In the genomic region with DNA sequence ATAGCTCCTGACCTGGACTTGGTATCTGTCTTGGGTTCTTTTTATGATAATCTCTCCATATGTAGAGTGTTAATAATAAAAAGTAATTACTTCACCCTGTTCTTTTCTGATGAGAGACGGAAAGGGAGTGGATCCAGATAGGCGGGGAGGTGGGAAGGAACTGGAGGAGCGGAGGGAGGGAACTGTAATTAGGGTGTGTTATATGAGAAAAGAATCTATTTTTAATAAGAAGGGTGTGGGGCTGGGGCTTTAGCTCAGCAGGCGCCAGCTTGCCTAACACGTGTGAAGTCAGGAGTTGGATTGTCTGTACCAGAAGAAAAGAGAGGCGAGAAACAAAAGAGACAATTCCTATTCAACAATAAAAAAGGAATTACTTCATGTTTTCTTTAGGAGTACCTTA, we compare ENCODE assay signal across 16 mouse cellular contexts. TPM values are rescaled to one million over a fixed set of nuclear protein-coding genes. Genes with fewer than 3 reads are reported as not detected.
A peak's percentile ranks its signal among the peaks of the same experiment; 100 is the strongest.
DNase-seq lines count a peak whose midpoint lies in the region; ATAC-seq lines count a peak whose summit lies in the region.
"Had no signal": no experiment of that assay in that cellular context is flagged by ENCODE, and none has a peak within 500 bp of the region (broad histone marks: within the 10 kb centered on the region; RNA-seq: fewer than 3 reads in every experiment).

No protein-coding gene starts in this region.

- H3K27me3 ChIP-seq in embryonic facial prominence, embryonic 14.5 days (replicated peaks; ENCODE audit: control insufficient read depth, insufficient read depth, low read length): no peaks in the 10 kb centered on the region
- no peaks in the 10 kb centered on the region for H3K27me3 ChIP-seq in embryonic facial prominence, embryonic 10.5 days (replicated peaks; ENCODE audit: low read depth, poor library complexity, severe bottlenecking)
- H3K27me3 ChIP-seq in forebrain, embryonic 16.5 days (replicated peaks; ENCODE audit: control insufficient read depth, insufficient read depth, low read length): no peaks in the 10 kb centered on the region
- H3K27me3 ChIP-seq: midbrain, embryonic 15.5 days; neural tube, embryonic 15.5 days had no signal

- H3K9me3 ChIP-seq in embryonic facial prominence, embryonic 14.5 days (ENCODE audit: control insufficient read depth, low read length): no peaks in the 10 kb centered on the region
- no peaks in the 10 kb centered on the region for H3K9me3 ChIP-seq in embryonic facial prominence, embryonic 10.5 days
- no peaks in the 10 kb centered on the region for H3K9me3 ChIP-seq in forebrain, embryonic 16.5 days (ENCODE audit: control insufficient read depth, low read length)
- H3K9me3 ChIP-seq: limb, embryonic 10.5 days; midbrain, embryonic 15.5 days; neural tube, embryonic 15.5 days had no signal

- WGBS in embryonic facial prominence, embryonic 14.5 days: 59% methylated on average over 6 of the region's 6 CpGs
- WGBS in embryonic facial prominence, embryonic 10.5 days: 69% methylated on average over 6 of the region's 6 CpGs
- WGBS in forebrain, embryonic 16.5 days: 13% methylated on average over 6 of the region's 6 CpGs

- H3K27ac ChIP-seq in embryonic facial prominence, embryonic 14.5 days (replicated peaks; ENCODE audit: low read depth, low read length): no peak overlapping the region
- H3K27ac ChIP-seq in embryonic facial prominence, embryonic 10.5 days (replicated peaks): no peak overlapping the region
- H3K27ac ChIP-seq in forebrain, embryonic 16.5 days (ENCODE audit: low read length): no peak overlapping the region
- H3K27ac ChIP-seq: limb, embryonic 10.5 days; midbrain, embryonic 15.5 days; neural tube, embryonic 15.5 days had no signal

- no peak overlapping the region for H3K9ac ChIP-seq in embryonic facial prominence, embryonic 14.5 days (ENCODE audit: low read depth, low read length)
- no peak overlapping the region for H3K9ac ChIP-seq in forebrain, embryonic 16.5 days (replicated peaks; ENCODE audit: low read depth, low read length)
- H3K9ac ChIP-seq: lung, embryonic 14.5 days; midbrain, embryonic 15.5 days; neural tube, embryonic 15.5 days had no signal

- ATAC-seq in embryonic facial prominence, embryonic 14.5 days (ENCODE audit: low read depth): peak; percentile 73
- ATAC-seq in forebrain, embryonic 16.5 days: peak; percentile 58; the same call in 1 of the 2 replicates
- ATAC-seq: midbrain, embryonic 15.5 days had no signal

- H3K36me3 ChIP-seq in embryonic facial prominence, embryonic 14.5 days (ENCODE audit: control insufficient read depth, insufficient read depth, low read length): peaks cover 27% of the 10 kb centered on the region
- peaks cover 20% of the 10 kb centered on the region for H3K36me3 ChIP-seq in embryonic facial prominence, embryonic 10.5 days (replicated peaks)
- no peaks in the 10 kb centered on the region for H3K36me3 ChIP-seq in forebrain, embryonic 16.5 days (ENCODE audit: control insufficient read depth, insufficient read depth)

- peak; percentile 76 for DNase-seq in embryonic facial prominence, embryonic 14.5 days (ENCODE audit: low spot score)
- no peak for DNase-seq in embryonic facial prominence, embryonic 10.5 days (ENCODE audit: low spot score)
- peak; percentile 8 to 20 for DNase-seq in layer of hippocampus, postnatal 36 days
- DNase-seq in layer of hippocampus, postnatal 25 days (ENCODE audit: extremely low spot score in 1 of 2, low spot score in 1 of 2): no peak
- peak; percentile 55 for DNase-seq in lung, postnatal 36 days
- no peak for DNase-seq in c-Kit-positive CD71-positive TER-119-positive erythroid progenitor cells, embryonic 14.5 days (ENCODE audit: low spot score)
- no peak for DNase-seq in kidney, adult 11 months
- DNase-seq: B cell, adult 2 months; kidney, postnatal 14 days; lung, embryonic 14.5 days; right cerebral cortex, postnatal 4 days; thymus, adult 18-20 months had no signal

- no peak overlapping the region for H3K4me3 ChIP-seq in embryonic facial prominence, embryonic 14.5 days (ENCODE audit: low read depth, low read length)
- H3K4me3 ChIP-seq in embryonic facial prominence, embryonic 10.5 days: no peak overlapping the region
- no peak overlapping the region for H3K4me3 ChIP-seq in forebrain, embryonic 16.5 days (replicated peaks; ENCODE audit: low read length)
- H3K4me3 ChIP-seq: limb, embryonic 10.5 days; midbrain, embryonic 15.5 days; neural tube, embryonic 15.5 days had no signal

- H3K4me2 ChIP-seq in embryonic facial prominence, embryonic 14.5 days (ENCODE audit: low read depth, low read length): no peak overlapping the region
- no peak overlapping the region for H3K4me2 ChIP-seq in forebrain, embryonic 16.5 days (ENCODE audit: low read length)
- H3K4me2 ChIP-seq: lung, embryonic 14.5 days; midbrain, embryonic 15.5 days; neural tube, embryonic 15.5 days had no signal

- H3K4me1 ChIP-seq in embryonic facial prominence, embryonic 14.5 days (ENCODE audit: control insufficient read depth, insufficient read depth, low read length): no peaks in the 10 kb centered on the region
- H3K4me1 ChIP-seq in embryonic facial prominence, embryonic 10.5 days: no peaks in the 10 kb centered on the region
- H3K4me1 ChIP-seq in forebrain, embryonic 16.5 days (replicated peaks; ENCODE audit: control insufficient read depth, insufficient read depth, low read length): no peaks in the 10 kb centered on the region; the same call in 1 of the 2 replicates
- H3K4me1 ChIP-seq: limb, embryonic 10.5 days; midbrain, embryonic 15.5 days; neural tube, embryonic 15.5 days had no signal

RNA-seq across cellular contexts. Expression of a gene that starts 35.8 kb away (rescaled TPM):
- 124 and 125 TPM in 2 replicates for polyA plus RNA-seq in embryonic facial prominence, embryonic 14.5 days (2014; fragmentation: Nextera tagmentation; extraction: Ambion mirVana)
- polyA plus RNA-seq in embryonic facial prominence, embryonic 10.5 days (2016; fragmentation: Nextera tagmentation; extraction: Ambion mirVana): 81.0 and 99.2 TPM in 2 replicates
- total RNA-seq in layer of hippocampus, postnatal 36 days (2021): 10 to 100 TPM; 46.4 to 47.3 TPM
- 10 to 100 TPM; 38.7 to 42.6 TPM for total RNA-seq in layer of hippocampus, postnatal 25 days (2021)
- polyA plus RNA-seq in forebrain, embryonic 16.5 days (2015; fragmentation: Nextera tagmentation; extraction: Ambion mirVana): 107 and 113 TPM in 2 replicates

Comparison
In these comparisons a context has a peak if more than half of its experiments do, and no peak if none do; other contexts are left out.
1. DNase-seq: peak in embryonic facial prominence, embryonic 14.5 days (single experiment), layer of hippocampus, postnatal 36 days (2 of 2) and lung, postnatal 36 days (single experiment); none in embryonic facial prominence, embryonic 10.5 days (single experiment), layer of hippocampus, postnatal 25 days (0 of 2), c-Kit-positive CD71-positive TER-119-positive erythroid progenitor cells, embryonic 14.5 days (single experiment) and kidney, adult 11 months (single experiment).